Mouse (Mus musculus) spleen, adult 2 months (tissue): ENCODE results near the gene Npc1l1. TPM values are rescaled to one million over a fixed set of nuclear protein-coding genes. Genes with fewer than 3 reads are reported as not detected.
A peak's percentile ranks its signal among the peaks of the same experiment; 100 is the strongest.

Experiments
- DNase-seq, 2 experiments: peaks; one replicate each; pipeline versions ENCODE4 v3.0.0 to v3.0.0-alpha.2; 2012 to 2021; ENCODE audit warnings: low spot score in 2 of 2, low read depth in 1 of 2
- H3K27ac ChIP-seq: fragments of 200-500 bp; 2 replicates; pipeline ENCODE4 v1.5.1; 2012; ENCODE audit warnings: low read length, inconsistent platforms; ENCODE audit not compliant: insufficient read depth
- H3K27me3 ChIP-seq: fragments of 200-500 bp; 2 replicates; pipeline ENCODE4 v1.6.1; 2012; ENCODE audit warnings: mild to moderate bottlenecking, moderate library complexity, low read length, inconsistent platforms; ENCODE audit not compliant: control insufficient read depth, insufficient read depth
- H3K36me3 ChIP-seq: fragments of 200-500 bp; 2 replicates; pipeline ENCODE4 v1.6.1; 2012; ENCODE audit warnings: mild to moderate bottlenecking, low read length, inconsistent platforms; ENCODE audit not compliant: control insufficient read depth, insufficient read depth
- H3K4me1 ChIP-seq: fragments of 200-500 bp; 2 replicates; pipeline ENCODE4 v1.6.1; 2011; ENCODE audit warnings: inconsistent platforms; ENCODE audit not compliant: control insufficient read depth, insufficient read depth, insufficient read length
- H3K4me3 ChIP-seq: fragments of 200-500 bp; 2 replicates; pipeline ENCODE4 v1.5.1; 2011; ENCODE audit warnings: mild to moderate bottlenecking, inconsistent platforms; ENCODE audit not compliant: insufficient read depth, insufficient read length; ENCODE audit errors: extremely low read depth
- CTCF ChIP-seq: fragments of 200-500 bp; IDR thresholded peaks from 2 replicates; pipeline ENCODE4 v1.5.1; 2011; ENCODE audit warnings: mild to moderate bottlenecking, inconsistent platforms; ENCODE audit not compliant: insufficient read depth, insufficient read length, insufficient replicate concordance; ENCODE audit errors: extremely low read depth
- POLR2A ChIP-seq: fragments of 200-500 bp; IDR thresholded peaks from 2 replicates; pipeline ENCODE4 v1.6.1; 2011; ENCODE audit warnings: low read depth, low read length, inconsistent platforms
- WGBS: fragments of 180-500 bp; shearing (Covaris S2); methylation state at CpG from one replicate; pipeline ENCODE4 v1.1.7; 2018; 5-methylcytosine and 5-hydroxymethylcytosine counted together
- polyA plus RNA-seq: library from polyadenylated mRNA; depleted of rRNA; stranded (reverse); fragments of >200 nt; gene quantifications from 2 replicates; pipeline ENCODE4 v1.2.3, GENCODE M21; 2012

The Npc1l1 gene
- polyA plus RNA-seq, 1 experiment: 0.21 TPM

DNA sequence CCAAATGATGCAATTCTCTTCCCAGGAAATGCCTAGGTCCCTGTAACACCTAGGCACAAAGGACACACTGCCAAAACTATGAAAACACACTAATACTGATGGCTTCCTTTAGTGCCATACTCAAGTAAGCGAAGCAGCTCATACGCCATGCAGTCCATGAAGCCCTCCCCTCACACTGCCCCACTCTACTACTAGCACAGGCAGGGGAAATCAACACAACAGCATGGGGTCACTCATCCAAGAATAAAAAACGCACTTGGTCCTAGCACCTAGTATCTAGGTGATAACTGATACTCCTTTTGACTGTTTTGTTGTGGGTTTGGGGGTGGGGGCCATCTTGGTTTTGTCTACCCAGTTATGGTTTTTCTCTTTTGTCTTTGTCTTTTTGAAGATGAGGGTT lies 42.5 kb downstream of the Npc1l1 start:
- Histone ChIP-seq H3K27ac (no peak overlapping the region), H3K4me3 (no peak overlapping the region), H3K27me3 (no peaks in the 10 kb centered on the region), H3K4me1 (peaks cover 8% of the 10 kb centered on the region; the same call in 1 of the 2 replicates), H3K36me3 (peaks cover 7% of the 10 kb centered on the region; the same call in 1 of the 2 replicates)
- TF ChIP-seq CTCF: no peak
- no peak for TF ChIP-seq POLR2A
- no peak for DNase-seq
- 73% methylated on average over 3 of the region's 3 CpGs for WGBS

DNA sequence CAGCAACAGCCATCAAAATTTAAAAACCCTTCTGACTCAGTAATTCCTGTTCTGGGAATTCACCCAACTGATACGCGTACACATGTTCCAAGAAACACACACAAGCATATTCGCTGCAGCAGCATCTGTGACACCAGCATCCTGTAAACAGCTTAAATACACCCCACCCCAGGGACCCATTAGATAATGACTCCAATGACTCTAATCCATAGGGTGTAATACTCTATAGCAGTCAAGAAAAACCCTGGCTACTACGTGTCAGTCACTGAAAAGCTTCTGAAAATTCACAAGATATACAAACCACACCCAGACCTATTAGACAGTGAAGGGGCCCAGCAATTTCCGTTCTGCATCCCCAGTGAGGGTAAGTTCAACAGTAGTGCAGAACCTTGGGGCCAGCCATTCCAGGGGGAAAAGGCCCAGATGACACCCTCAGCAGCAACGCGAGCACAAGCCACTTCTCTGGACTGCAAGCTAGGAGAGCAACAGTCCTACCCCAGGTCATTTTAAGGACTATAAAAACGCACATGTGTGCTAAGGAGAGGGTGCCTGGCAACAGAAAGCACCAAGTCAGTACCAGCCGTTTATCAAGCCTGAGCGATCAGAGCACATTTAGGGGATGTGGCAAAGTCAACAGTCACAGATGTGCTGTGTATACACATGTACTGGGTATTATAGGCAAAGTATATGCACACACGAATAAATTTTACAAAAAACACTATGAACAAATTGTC lies 45.6 kb downstream of the Npc1l1 start:
- Histone ChIP-seq H3K4me3 (no peak overlapping the region), H3K4me1 (peaks cover 11% of the 10 kb centered on the region), H3K27ac (peak overlapping the region; percentile 69), H3K36me3 (no peaks in the 10 kb centered on the region), H3K27me3 (no peaks in the 10 kb centered on the region)
- WGBS: 18% methylated on average over 11 of the region's 11 CpGs
- TF ChIP-seq CTCF (no peak), POLR2A (no peak)
- no peak for DNase-seq

DNA sequence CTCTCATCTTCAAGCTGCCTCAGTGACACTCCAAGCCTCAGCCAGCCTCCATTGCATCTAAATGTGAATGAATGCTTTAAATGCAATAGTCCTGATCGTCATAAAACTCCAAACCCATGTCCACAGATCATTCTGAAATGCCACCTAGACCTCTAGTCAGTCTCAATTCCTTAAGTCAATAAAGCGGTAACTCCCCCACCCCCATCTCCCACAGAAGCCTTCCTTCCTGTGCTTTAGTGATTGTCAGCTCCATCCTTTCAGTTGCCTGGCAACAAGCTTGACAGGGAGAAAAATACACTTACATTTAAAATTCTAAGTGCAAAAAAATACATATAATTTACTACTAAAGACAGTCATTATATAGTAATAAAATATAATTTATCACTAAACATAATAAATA lies 46.7 kb downstream of the Npc1l1 start:
- no peak for DNase-seq
- Histone ChIP-seq H3K27ac (no peak overlapping the region), H3K4me1 (peaks cover 21% of the 10 kb centered on the region), H3K36me3 (no peaks in the 10 kb centered on the region), H3K27me3 (no peaks in the 10 kb centered on the region), H3K4me3 (no peak overlapping the region)
- TF ChIP-seq POLR2A (no peak), CTCF (no peak)
- 46% methylated on average over 2 of the region's 2 CpGs for WGBS

DNA sequence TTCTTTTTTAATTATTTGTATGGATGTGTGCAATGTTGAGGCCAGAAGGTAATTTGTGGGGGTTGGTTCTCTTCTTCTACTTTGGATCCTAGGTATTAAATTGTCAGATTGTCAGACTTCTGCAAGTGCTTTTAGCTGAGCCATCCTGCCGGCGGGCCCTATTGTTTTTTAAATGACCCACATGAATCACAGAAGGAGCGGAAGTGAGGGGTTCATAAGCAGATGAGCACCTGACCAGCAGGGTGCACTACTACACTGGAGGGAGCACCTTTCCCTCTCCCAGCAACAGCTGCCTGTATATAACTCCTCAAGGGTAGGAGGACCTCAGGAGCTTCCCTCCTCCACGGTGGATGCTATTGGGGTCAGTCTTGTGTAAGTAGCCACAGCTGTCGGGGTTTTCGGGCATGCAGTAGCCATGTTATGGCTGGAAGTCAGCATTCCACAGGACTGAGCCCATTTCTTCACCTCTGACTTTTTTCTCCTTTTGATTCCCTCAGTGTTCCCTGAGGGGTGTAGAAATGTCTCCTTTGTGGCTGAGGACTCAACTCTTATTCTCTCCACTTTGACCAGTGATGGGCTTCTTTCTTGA lies 49.0 kb downstream of the Npc1l1 start:
- DNase-seq: no peak
- Histone ChIP-seq H3K36me3 (no peaks in the 10 kb centered on the region), H3K27me3 (no peaks in the 10 kb centered on the region), H3K4me1 (peaks cover 24% of the 10 kb centered on the region), H3K4me3 (no peak overlapping the region), H3K27ac (no peak overlapping the region)
- TF ChIP-seq POLR2A (no peak), CTCF (peak; percentile 17; the same call in 1 of the 2 replicates)
- WGBS: 59% methylated on average over 6 of the region's 6 CpGs

DNA sequence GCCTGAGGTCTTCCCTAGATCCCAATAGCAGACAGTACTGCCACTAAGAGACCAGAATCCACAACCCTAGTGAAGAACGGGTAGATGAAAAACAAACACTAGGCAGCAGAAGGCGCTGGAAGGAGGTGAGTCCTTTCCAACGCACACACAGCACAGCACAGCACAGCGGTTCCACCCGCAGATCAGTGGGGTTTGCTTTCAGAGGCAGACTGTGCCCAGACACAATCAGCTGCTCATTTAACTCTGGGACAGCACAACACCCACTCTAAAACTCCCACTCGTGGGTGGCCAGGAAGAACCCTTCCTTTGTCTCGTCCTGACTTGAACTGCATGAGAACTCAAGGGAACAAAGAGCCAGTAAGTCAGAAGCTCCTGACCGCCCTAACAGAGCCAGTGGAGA lies 50.7 kb downstream of the Npc1l1 start:
- Histone ChIP-seq H3K36me3 (no peaks in the 10 kb centered on the region), H3K4me1 (peaks cover 26% of the 10 kb centered on the region), H3K27ac (peak overlapping the region; percentile 58), H3K27me3 (no peaks in the 10 kb centered on the region), H3K4me3 (no peak overlapping the region)
- no peak for DNase-seq
- 34% methylated on average over 8 of the region's 8 CpGs for WGBS
- TF ChIP-seq CTCF: no peak
- TF ChIP-seq POLR2A: no peak

DNA sequence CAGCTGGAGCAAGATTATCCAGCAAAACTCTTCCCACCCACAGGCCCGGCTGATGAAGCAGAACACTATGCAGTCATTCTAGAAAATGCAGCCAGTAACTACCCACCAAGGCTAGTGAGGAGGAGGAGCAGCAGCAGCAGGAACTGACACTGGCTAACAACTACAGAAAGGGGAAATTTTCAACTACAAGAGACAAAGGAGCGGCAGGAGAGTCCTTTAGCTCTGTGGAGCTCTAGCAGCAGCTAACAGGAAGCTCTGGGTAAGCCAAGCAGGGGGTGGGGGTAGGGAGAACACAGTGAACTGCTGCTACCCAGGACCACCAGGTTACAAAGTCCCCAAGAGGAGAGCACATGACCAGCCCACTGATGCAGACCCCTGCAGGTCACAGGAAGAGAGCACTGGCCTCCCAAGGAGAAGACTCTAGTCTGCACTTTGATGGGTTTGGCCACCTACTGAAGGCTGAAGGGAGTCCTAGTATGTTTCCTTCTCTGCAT lies 51.2 kb downstream of the Npc1l1 start:
- TF ChIP-seq POLR2A (no peak), CTCF (no peak)
- Histone ChIP-seq H3K27ac (peak overlapping the region; percentile 58), H3K4me3 (no peak overlapping the region), H3K36me3 (no peaks in the 10 kb centered on the region), H3K4me1 (peaks cover 26% of the 10 kb centered on the region), H3K27me3 (no peaks in the 10 kb centered on the region)
- DNase-seq: peak in 1 of 2 experiments; percentile 25
- WGBS: 8% methylated on average over 2 of the region's 2 CpGs
